Mouse (Mus musculus) E14TG2a.4 (cell line): ENCODE measurements at regions not wholly inside any gene's neighbourhood (a gene's known extent, or its start where the extent isn't known, plus 50 kb on each side); places are given as distances from the start of the nearest gene placed in this dataset.

Source experiments
- H3K27me3 ChIP-seq: 2 replicates; pipeline ENCODE4 v1.6.1; 2014; ENCODE audit warnings: low read length, control low read depth; ENCODE audit not compliant: insufficient read depth
- H3K36me3 ChIP-seq: 2 replicates; pipeline ENCODE4 v1.6.1; 2014; ENCODE audit warnings: low read length, control low read depth; ENCODE audit not compliant: insufficient read depth
- H3K4me1 ChIP-seq: replicated peaks from 2 replicates; pipeline ENCODE4 v1.6.1; 2014; ENCODE audit warnings: low read depth, low read length, control low read depth
- H3K4me3 ChIP-seq: replicated peaks from 2 replicates; pipeline ENCODE4 v1.5.1; 2014; ENCODE audit warnings: mild to moderate bottlenecking, low read length
- H3K9me3 ChIP-seq: 2 replicates; pipeline ENCODE4 v1.6.1; 2014; ENCODE audit warnings: low read length, control low read depth
- CTCF ChIP-seq: conservative IDR thresholded peaks from 2 replicates; pipeline ENCODE4 v1.5.1; 2014; ENCODE audit warnings: low read length
- NANOG ChIP-seq: IDR thresholded peaks from 2 replicates; pipeline ENCODE4 v1.6.1; 2014; ENCODE audit warnings: borderline replicate concordance, low read length, mixed read lengths
- POU5F1 ChIP-seq: IDR thresholded peaks from 2 replicates; pipeline ENCODE4 v1.6.1; 2014; ENCODE audit warnings: low read length, borderline replicate concordance

- no peak for TF ChIP-seq NANOG
- no peak for TF ChIP-seq POU5F1
- TF ChIP-seq CTCF = no peak
- Histone ChIP-seq H3K4me3 (no peak overlapping the region), H3K4me1 (no peaks in the 10 kb centered on the region), H3K9me3 (no peaks in the 10 kb centered on the region), H3K27me3 (no peaks in the 10 kb centered on the region), H3K36me3 (no peaks in the 10 kb centered on the region)
These were observed 92.8 kb upstream of the Kcnk2 start for GRCm38 (mm10) chr1:189494896-189495295.

GRCm38 (mm10) chr1:189485336-189485735 is 83.3 kb upstream of the Kcnk2 start:
- no peaks in the 10 kb centered on the region for H3K4me1 ChIP-seq
- no peak for TF ChIP-seq POU5F1
- TF ChIP-seq CTCF = no peak
- no peak for TF ChIP-seq NANOG
- H3K9me3 ChIP-seq = no peaks in the 10 kb centered on the region
- no peaks in the 10 kb centered on the region for H3K36me3 ChIP-seq
- H3K27me3 ChIP-seq = no peaks in the 10 kb centered on the region
- no peak overlapping the region for H3K4me3 ChIP-seq

GRCm38 (mm10) chr1:189483331-189483730 is 81.3 kb upstream of the Kcnk2 start:
- Histone ChIP-seq H3K27me3 (no peaks in the 10 kb centered on the region), H3K36me3 (no peaks in the 10 kb centered on the region), H3K4me3 (no peak overlapping the region), H3K4me1 (no peaks in the 10 kb centered on the region), H3K9me3 (no peaks in the 10 kb centered on the region)
- no peak for TF ChIP-seq CTCF

- Histone ChIP-seq H3K4me1 (no peaks in the 10 kb centered on the region), H3K4me3 (no peak overlapping the region), H3K27me3 (no peaks in the 10 kb centered on the region), H3K36me3 (no peaks in the 10 kb centered on the region), H3K9me3 (no peaks in the 10 kb centered on the region)
- TF ChIP-seq NANOG (no peak), CTCF (no peak), POU5F1 (no peak)
These were observed 76.0 kb upstream of the Kcnk2 start for GRCm38 (mm10) chr1:189478051-189478450.

- H3K27me3 ChIP-seq = no peaks in the 10 kb centered on the region
- H3K9me3 ChIP-seq = no peaks in the 10 kb centered on the region
- H3K36me3 ChIP-seq = no peaks in the 10 kb centered on the region
- no peak for TF ChIP-seq POU5F1
- no peak for TF ChIP-seq CTCF
- TF ChIP-seq NANOG = no peak
- no peak overlapping the region for H3K4me3 ChIP-seq
- H3K4me1 ChIP-seq = no peaks in the 10 kb centered on the region
These were observed 74.7 kb upstream of the Kcnk2 start for GRCm38 (mm10) chr1:189476796-189477195.

GRCm38 (mm10) chr1:189473071-189473470 is 71.0 kb upstream of the Kcnk2 start:
- H3K4me3 ChIP-seq = no peak overlapping the region
- H3K9me3 ChIP-seq = no peaks in the 10 kb centered on the region
- H3K27me3 ChIP-seq = no peaks in the 10 kb centered on the region
- no peaks in the 10 kb centered on the region for H3K4me1 ChIP-seq
- no peaks in the 10 kb centered on the region for H3K36me3 ChIP-seq
- TF ChIP-seq NANOG (no peak), POU5F1 (no peak), CTCF (no peak)

GRCm38 (mm10) chr1:189458421-189458820 is 56.3 kb upstream of the Kcnk2 start:
- Histone ChIP-seq H3K4me1 (0 out of 2 replicates have a peak, but pooled peaks cover 2% of the 10 kb centered on the region), H3K27me3 (no peaks in the 10 kb centered on the region)
- TF ChIP-seq NANOG (no peak), POU5F1 (no peak), CTCF (no peak)

More at GRCm38 (mm10) chr1:189458421-189458820, 56.3 kb upstream of the Kcnk2 start:
- no peak overlapping the region for H3K4me3 ChIP-seq
- H3K36me3 ChIP-seq = no peaks in the 10 kb centered on the region
- H3K9me3 ChIP-seq = no peaks in the 10 kb centered on the region
